Mouse (Mus musculus): ENCODE measurements around the gene Klhl20.

DNA sequence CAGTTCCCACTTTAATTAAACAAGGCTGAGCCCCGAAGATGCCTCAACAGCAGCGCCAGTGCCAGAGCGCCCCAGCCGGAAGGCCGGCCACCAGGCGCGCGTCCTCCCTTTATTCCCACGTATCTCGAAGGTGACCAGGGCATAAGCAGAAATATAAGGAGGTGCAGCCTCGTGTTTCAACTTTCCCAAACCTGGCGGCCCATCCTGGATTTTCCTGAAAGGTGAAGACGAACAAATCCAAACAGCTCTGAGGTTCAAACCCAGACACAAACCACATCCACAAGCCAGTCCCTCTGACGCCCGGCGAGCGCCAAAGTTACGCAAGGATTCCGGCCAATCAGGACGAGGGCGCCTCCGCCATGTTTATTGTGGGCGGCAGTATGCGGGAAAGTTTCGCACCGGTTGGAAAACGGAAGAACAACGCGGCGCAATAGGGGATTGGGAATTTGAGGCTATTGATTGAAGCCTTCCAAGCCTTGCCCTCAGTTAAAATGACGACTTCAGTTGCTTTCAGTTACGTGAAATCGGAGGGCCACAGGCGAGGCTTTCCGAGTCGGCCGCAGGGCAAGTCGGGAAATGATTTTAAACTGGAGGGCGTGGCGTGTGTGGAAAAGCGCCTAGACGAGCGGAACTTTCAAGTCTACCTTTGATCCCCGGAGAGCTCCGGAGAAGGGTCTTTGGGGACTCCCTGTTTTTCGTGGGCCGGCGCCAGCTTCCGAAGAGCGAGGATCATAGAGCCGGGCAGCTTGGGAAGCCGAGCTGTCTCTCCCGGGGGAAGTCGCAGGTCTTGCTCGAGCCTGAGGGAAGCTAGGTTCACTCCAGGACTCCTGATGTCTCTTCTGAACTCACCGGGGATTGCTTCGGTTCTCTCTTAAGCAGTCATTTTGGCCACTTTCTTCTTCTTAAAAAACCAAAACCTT is 60.7 kb downstream of the Klhl20 start, which contains the start of the genes Dars2 and Cenpl:
- TF ChIP-seq POLR2A (IDR thresholded peaks at IDR 0.05; ENCODE audit: insufficient read depth, low read depth, low read length) (0 out of 2 replicates have a peak, but pooled peaks have one; percentile 26), CTCF (IDR thresholded peaks at IDR 0.05; ENCODE audit: insufficient read depth, low read depth, low read length) (no peak)

Measured in olfactory bulb, adult 2 months (tissue).